Mouse (Mus musculus) thymus, adult 18-20 months (tissue): ENCODE measurements around the gene Acot6.

Experiments used
- DNase-seq, 2 experiments: peaks; one replicate each; pipeline ENCODE4 v3.0.0; 2022; ENCODE audit warnings: mixed read lengths in 2 of 2

Gene Acot6

DNA sequence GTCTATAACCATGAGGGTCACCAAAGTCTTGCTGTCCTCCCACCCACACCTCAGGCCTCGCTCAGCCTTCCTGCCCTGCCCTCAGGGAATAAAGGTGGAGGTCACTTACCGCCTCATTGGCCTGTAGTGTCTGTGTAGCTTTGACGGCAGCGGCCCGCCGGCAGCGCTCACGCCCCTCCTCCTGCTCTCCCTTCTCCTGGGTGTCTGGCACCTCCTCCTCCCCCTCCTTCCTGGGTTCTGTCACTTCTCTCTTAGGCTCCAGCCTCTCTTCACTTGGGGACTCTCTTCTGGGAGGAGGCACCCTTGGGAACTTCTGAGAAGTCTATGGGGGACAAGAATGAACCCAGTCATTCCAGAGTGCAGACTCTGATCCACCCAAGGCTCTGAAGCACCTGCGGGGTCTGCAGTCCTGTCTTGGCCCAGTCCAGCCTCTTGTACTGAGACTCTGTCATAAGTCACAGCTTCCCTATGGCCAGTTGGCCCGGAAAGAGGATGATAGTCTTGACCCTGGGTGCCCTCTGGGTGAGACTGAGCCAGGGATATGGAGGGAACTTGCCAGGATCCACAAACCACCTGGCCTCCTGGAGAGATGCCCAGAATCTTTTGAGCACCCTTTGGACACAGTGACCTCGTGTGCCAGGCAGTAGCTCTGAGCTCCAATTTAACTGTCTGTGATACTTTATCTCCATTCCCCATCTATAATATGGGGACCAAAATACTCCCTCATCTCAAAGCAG lies 54.5 kb downstream of the Acot6 start:
- DNase-seq: no peak

DNA sequence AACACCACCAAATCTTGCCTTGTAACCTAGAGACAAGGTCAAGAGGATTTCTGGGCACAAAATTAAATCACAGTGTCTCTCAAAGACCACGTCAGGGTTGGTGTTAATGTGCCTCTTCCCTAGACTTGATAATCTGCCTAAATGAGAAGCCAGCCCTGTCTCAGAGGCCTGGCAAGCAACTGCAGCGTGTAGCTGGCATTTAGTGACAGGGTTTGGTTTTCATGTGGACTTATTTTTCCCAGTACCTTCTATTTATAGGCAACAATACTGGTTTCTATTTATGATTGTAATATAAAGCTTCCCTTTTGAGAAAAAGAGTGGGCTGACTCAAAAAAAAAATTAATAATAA lies 55.0 kb downstream of the Acot6 start:
- DNase-seq: no peak

- no peak for DNase-seq
These were observed 55.8 kb downstream of the Acot6 start for GRCm38 (mm10) chr12:84156210-84156609.

- DNase-seq: no peak
These were observed 57.7 kb downstream of the Acot6 start for GRCm38 (mm10) chr12:84158156-84158555.

GRCm38 (mm10) chr12:84160491-84160890 lies 60.0 kb downstream of the Acot6 start:
- no peak for DNase-seq
